Mouse (Mus musculus): Measurements from ENCODE around the gene Prdx5.

- TF ChIP-seq CTCF (conservative IDR thresholded peaks at IDR 0.05; ENCODE audit: insufficient read depth, insufficient read length, low read depth, low read length) = no peak
- no peak for TF ChIP-seq POLR2A (IDR thresholded peaks at IDR 0.05; ENCODE audit: low read depth, low read length)
Measured at GRCm38 (mm10) chr19:6916496-6916895, 6.6 kb upstream of the Prdx5 start.
